Comparison of ENCODE assay signal across 11 mouse cellular contexts in the genomic region with DNA sequence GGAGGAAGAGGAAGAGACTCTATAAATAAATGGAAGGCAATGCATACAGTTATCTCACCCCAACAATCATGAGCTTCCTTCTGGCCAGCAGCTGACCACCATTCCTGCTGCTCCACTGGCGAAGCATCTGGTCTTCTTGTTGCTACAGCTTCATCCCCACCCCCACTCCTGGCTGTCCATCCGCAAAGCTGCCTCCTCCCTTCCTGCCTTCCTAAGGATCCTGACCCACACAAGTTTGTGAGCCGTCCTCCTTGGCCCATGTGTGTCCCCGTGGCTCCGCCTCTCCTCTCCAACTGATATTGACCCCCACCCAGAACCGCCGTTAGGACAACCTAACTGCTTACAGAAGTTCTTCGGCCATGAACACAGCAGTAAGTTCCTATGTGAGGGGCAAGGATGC. TPM values are rescaled to one million over a fixed set of nuclear protein-coding genes. Genes with fewer than 3 reads are reported as not detected.
DNase-seq lines count a peak whose midpoint lies in the region; ATAC-seq and TF ChIP-seq lines count a peak whose summit lies in the region.
"Had no signal": no experiment of that assay in that cellular context is flagged by ENCODE, and none has a peak within 500 bp of the region (broad histone marks: within the 10 kb centered on the region; RNA-seq: fewer than 3 reads in every experiment).

No protein-coding gene starts in this region.

- intact Hi-C loops in heart, postnatal 14 days (cut with DNase I) = no loop called here

- H3K9ac ChIP-seq in lung, postnatal 0 days (replicated peaks; ENCODE audit: low read depth) = no peak overlapping the region

- peak overlapping the region; percentile 36; the same call in 1 of the 2 replicates for H3K4me3 ChIP-seq in heart, embryonic 10.5 days
- H3K4me3 ChIP-seq in lung, postnatal 0 days (ENCODE audit: low read depth, low read length) = no peak overlapping the region

- no peaks in the 10 kb centered on the region for H3K27me3 ChIP-seq in heart, embryonic 10.5 days (ENCODE audit: insufficient read depth, poor library complexity, severe bottlenecking)
- no peaks in the 10 kb centered on the region for H3K27me3 ChIP-seq in lung, postnatal 0 days (replicated peaks; ENCODE audit: insufficient read depth, low read length)

- H3K9me3 ChIP-seq in heart, embryonic 10.5 days = no peaks in the 10 kb centered on the region
- no peaks in the 10 kb centered on the region for H3K9me3 ChIP-seq in lung, postnatal 0 days (ENCODE audit: low read length)

- H3K4me1 ChIP-seq in heart, embryonic 10.5 days = peaks cover 77% of the 10 kb centered on the region
- H3K4me1 ChIP-seq in lung, postnatal 0 days (ENCODE audit: insufficient read depth, low read depth, low read length) = peaks cover 4% of the 10 kb centered on the region; the same call in 1 of the 2 replicates

- H3K27ac ChIP-seq in heart, embryonic 10.5 days = peak overlapping the region; percentile 81
- H3K27ac ChIP-seq in lung, postnatal 0 days (ENCODE audit: low read length) = no peak overlapping the region

- no peak for DNase-seq in heart, embryonic 10.5 days (ENCODE audit: low spot score)
- DNase-seq in heart, adult 9 months (ENCODE audit: low spot score in 2 of 2) = no peak
- DNase-seq in lung, postnatal 0 days (ENCODE audit: low spot score) = peak; percentile 56
- DNase-seq in lung, postnatal 36 days = no peak
- DNase-seq in heart, postnatal 14 days = peak; percentile 16 to 33
- peak; percentile 65 for DNase-seq in retina, embryonic 14.5 days (ENCODE audit: low spot score)
- no peak for DNase-seq in layer of hippocampus, adult 8-10 months (ENCODE audit: low spot score in 2 of 2)
- no peak for DNase-seq in urinary bladder, postnatal 25 days (ENCODE audit: low spot score)
- DNase-seq: B cell, adult 2 months; cerebellum, adult 8-10 months had no signal

- H3K4me2 ChIP-seq in lung, postnatal 0 days (replicated peaks; ENCODE audit: low read depth, low read length) = no peak overlapping the region

- TF ChIP-seq EP300 in lung, postnatal 0 days (IDR thresholded peaks at IDR 0.05) = no peak

- H3K36me3 ChIP-seq in heart, embryonic 10.5 days = 0 out of 2 replicates have a peak, but pooled peaks cover 8% of the 10 kb centered on the region
- H3K36me3 ChIP-seq in lung, postnatal 0 days (ENCODE audit: insufficient read depth, low read length) = no peaks in the 10 kb centered on the region

- no peak for TF ChIP-seq CTCF in lung, postnatal 0 days (IDR thresholded peaks at IDR 0.05)

- WGBS in heart, embryonic 10.5 days = 20% methylated on average over 8 of the region's 8 CpGs
- 23% methylated on average over 8 of the region's 8 CpGs for WGBS in lung, postnatal 0 days

- ATAC-seq in lung, postnatal 0 days = peak; percentile 40; the same call in 1 of the 2 replicates
- ATAC-seq: activated CD4-positive, CD25-positive, alpha-beta regulatory T cell, adult 4 months had no signal

RNA-seq across cellular contexts. Expression of gene Col18a1, which starts 16.3 kb away (rescaled TPM):
- 232 and 318 TPM in 2 replicates for polyA plus RNA-seq in heart, embryonic 10.5 days (2016; fragmentation: Nextera tagmentation; extraction: Ambion mirVana)
- 30.0 and 33.2 TPM in 2 replicates for polyA plus RNA-seq in lung, postnatal 0 days (2015; fragmentation: Nextera tagmentation; extraction: Ambion mirVana)
- 10 to 100 TPM; 30.0 to 31.8 TPM for total RNA-seq in heart, postnatal 14 days (2021)
- 1 to 10 TPM; 3.9 to 4.5 (median 4.3) TPM for total RNA-seq in layer of hippocampus, adult 8-10 months (2022)

Comparison
In these comparisons a context has a peak if more than half of its experiments do, and no peak if none do; other contexts are left out.
1. DNase-seq: peak in lung, postnatal 0 days (single experiment), heart, postnatal 14 days (2 of 2) and retina, embryonic 14.5 days (single experiment); none in heart, embryonic 10.5 days (single experiment), heart, adult 9 months (0 of 2), lung, postnatal 36 days (single experiment), layer of hippocampus, adult 8-10 months (0 of 2) and urinary bladder, postnatal 25 days (single experiment).
2. RNA of gene Col18a1, which starts 16.3 kb away (total RNA-seq): 30.0 to 31.8 TPM in heart, postnatal 14 days; 3.9 to 4.5 TPM in layer of hippocampus, adult 8-10 months; every median in the first group is over 4 times any median in the second.